Mouse (Mus musculus) gastrocnemius, adult 18-20 months (tissue): ENCODE measurements around the gene Htt. TPM values are rescaled to one million over a fixed set of nuclear protein-coding genes. Genes with fewer than 3 reads are reported as not detected.

ENCODE experiments used
- DNase-seq: peaks from one replicate; pipeline ENCODE4 v3.0.0; 2021; ENCODE audit warnings: low spot score
- total RNA-seq, 2 experiments: library from RNA; stranded (reverse); gene quantifications; 2 replicates each; pipeline ENCODE4 v1.2.3; 2021

Htt gene
- total RNA-seq, 2 experiments from 2014 or later = 6.6 to 7.0 TPM

DNA sequence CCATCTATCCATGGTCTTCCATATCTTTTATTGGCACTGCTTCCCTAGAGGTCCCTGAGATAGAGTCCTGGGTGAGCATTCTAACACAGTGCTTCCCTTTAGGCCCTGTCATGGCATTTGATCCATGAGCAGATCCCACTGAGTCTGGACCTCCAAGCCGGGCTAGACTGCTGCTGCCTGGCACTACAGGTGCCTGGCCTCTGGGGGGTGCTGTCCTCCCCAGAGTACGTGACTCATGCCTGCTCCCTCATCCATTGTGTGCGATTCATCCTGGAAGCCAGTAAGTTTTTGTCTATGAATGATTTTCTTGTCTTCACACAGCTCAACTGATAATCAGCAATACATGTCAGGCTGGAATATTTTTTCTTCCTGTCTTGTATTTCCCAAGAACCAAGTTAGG lies 123.7 kb downstream of the Htt start:
- no peak for DNase-seq

DNA sequence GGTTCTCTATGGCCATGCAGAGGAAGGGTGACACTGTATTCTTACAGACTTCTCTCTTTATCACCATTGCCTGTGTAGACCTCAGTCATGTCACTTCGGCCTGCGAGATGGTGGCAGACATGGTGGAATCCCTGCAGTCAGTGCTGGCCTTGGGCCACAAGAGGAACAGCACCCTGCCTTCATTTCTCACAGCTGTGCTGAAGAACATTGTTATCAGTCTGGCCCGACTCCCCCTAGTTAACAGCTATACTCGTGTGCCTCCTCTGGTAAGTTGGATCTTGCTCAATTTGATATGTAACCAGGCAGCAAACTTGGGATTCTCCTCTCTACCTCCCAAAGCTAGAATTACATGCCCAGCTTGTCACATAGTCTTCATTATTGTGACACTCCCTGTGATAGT lies 127.7 kb downstream of the Htt start:
- DNase-seq = no peak

DNA sequence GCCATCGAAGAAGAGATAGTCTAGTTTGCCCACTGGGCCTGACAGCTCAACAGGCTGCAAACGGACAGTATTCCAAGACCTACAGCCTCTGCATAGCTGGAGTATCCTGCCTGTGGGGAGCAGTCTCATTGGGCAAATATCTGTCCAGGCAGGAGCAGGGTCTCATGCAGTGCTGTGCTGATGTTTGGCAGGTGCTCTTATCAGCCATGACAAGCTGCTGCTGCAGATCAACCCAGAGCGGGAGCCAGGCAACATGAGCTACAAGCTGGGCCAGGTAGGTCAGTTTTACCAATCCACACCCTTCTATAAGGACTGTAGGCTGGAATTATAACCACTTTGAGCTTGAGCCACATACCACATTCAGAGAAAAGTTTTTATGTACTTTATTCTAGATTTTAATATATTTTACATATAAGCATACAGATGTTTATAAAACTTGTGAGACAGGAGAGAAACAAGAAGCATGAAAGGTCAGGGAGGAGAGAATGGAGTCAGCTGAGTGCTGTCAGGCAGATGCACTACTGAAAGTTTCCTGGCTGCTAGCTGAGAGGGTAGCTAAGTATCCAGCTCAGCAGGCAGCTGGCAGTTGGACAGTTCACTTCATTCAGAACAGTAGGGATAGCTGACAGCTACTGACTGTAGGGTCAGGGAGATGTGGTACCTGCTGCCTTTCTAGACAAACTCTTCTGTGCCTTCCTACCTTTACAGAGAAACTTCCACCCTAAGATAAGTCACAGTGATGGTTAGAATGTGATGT lies 135.3 kb downstream of the Htt start:
- DNase-seq = no peak

DNA sequence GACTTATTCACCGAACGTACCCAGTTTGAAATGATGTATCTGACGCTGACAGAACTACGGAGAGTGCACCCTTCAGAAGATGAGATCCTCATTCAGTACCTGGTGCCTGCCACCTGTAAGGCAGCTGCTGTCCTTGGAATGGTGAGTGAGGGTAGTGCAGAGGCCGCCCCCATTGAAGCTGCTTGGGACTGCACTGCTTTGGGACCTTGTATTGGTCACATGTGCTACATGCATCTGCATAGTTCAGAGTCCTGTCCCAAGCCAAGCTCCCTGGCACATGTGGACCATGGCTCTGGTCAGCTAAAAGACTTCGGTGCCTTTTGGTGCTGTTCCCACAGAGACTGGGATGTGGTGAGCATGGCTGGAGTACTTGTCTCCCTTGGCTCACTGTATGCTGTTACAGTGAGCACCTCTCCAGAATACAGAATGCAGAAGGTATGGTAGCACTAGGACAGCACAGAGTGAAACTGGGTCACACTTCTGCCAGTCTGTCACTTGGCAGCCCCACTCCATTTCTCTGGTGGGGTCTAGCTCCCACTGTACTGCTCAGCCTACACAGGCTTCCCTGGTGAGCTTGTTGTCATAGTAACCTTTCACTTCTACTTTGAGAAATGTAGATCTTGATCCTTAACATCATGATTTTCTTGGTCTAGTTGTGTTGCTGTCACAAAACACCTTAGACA lies 138.4 kb downstream of the Htt start:
- no peak for DNase-seq

DNA sequence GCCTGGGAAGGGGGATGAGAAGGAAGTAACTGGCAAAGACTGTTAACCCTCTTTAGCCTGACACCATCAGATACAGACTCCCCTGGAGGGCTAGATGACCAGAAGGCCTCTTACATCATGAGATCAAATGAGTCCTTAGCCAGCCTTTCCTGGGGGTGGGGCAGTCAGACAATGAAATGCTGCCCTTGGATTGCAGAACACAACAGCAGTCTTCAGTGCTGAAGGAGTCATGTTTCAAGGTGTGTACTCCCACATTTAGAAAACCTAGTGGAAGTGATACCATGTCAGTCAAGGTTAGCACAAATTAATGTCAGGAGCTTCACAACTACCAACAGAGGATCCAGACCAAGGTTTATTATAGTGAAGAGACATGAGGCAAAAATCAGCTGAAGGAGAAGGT lies 140.8 kb downstream of the Htt start:
- DNase-seq = no peak

DNA sequence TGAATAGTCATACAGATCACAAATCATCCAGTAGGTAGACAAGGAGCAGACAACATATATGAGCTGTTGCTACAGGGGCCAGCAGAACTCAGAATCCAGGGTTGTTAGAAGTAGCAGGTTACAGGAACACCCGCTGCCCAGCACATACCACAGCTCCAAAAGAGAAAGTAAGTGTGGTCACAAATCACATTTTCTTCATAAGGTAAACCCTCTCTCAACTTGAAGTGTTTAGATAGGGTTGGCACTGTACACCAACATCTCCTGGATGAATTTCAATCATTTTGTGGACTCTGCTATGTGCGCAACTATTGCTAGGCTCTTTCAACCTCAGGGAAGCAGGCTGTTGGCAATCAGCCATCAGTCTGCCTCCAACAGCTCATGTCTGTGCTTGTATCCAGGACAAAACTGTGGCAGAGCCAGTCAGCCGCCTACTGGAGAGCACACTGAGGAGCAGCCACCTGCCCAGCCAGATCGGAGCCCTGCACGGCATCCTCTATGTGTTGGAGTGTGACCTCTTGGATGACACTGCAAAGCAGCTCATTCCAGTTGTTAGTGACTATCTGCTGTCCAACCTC lies 141.4 kb downstream of the Htt start:
- no peak for DNase-seq

DNA sequence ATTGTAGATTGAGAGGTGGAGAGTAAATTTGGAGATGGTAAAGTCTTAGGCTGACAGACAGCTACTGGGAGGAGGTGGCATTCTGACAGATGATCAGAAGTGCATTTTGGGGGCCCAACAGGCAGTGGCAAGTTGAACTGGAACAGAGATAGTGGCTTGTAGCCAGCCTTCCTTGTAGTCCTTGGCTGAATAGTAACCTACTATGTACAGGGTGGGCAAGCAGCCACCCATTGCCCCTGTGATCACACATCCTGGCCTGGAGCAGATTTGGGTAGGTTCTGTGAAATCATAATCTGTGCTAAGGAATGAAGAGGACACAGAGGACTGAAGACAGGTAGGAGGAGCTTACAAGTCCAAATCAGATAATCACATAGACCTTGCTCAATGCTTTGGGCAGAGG lies 142.9 kb downstream of the Htt start:
- no peak for DNase-seq

DNA sequence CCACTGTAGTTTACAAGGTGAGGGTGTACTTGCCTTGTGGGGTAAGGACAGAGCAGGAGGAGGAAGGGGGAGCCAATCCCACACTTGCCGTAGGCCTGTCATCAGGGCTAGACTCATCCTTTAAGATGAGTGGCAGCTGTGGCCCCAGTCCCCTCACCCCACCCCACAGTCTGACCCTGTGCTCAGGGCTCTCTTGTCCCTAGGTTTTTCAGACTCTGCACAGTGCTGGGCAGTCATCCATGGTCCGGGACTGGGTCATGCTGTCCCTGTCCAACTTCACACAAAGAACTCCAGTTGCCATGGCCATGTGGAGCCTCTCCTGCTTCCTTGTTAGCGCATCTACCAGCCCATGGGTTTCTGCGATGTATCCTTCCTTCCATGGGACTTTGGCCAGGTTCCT lies 145.7 kb downstream of the Htt start:
- DNase-seq = no peak

DNA sequence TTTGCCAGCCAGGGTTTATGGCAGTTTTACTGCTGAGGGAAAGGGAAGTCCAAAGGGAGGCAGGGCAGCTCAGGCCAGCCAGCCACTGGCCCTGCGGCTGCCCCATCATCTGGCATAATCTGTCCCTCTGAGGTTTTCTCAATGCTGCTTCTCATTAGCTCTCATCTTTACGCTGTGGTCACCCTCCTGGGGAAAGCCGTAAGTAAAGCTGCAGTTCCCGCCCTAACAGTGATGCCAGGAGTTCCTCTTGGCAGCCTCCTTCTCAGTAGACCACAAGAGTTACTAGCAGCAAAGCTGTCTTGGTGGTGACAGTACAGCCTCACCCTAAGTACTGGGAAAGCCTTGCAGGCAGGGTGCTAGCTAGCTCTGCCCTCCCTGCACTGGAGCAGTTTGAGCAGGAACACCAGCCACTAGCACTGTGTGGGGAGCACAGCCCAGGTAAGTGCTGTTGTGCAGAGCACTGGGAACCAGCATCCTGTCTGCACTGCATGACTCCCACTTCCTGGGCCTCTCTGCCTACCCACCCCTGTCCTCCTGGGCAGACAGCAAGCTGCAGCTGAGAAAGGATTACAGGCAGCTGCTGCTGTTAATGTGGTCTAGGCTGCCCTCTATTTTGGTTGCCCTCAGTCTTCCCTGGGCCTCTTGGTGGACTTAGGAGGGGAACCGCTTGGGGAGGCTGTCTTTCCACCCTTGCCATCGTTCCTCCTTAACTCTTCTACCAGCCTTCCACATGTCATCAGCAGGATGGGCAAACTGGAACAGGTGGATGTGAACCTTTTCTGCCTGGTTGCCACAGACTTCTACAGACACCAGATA lies 146.6 kb downstream of the Htt start, which contains the start of gene Msantd1:
Gene Msantd1, plus strand, starts transcription at position 103 of the 816 bp plus-strand sequence.
- DNase-seq = no peak

DNA sequence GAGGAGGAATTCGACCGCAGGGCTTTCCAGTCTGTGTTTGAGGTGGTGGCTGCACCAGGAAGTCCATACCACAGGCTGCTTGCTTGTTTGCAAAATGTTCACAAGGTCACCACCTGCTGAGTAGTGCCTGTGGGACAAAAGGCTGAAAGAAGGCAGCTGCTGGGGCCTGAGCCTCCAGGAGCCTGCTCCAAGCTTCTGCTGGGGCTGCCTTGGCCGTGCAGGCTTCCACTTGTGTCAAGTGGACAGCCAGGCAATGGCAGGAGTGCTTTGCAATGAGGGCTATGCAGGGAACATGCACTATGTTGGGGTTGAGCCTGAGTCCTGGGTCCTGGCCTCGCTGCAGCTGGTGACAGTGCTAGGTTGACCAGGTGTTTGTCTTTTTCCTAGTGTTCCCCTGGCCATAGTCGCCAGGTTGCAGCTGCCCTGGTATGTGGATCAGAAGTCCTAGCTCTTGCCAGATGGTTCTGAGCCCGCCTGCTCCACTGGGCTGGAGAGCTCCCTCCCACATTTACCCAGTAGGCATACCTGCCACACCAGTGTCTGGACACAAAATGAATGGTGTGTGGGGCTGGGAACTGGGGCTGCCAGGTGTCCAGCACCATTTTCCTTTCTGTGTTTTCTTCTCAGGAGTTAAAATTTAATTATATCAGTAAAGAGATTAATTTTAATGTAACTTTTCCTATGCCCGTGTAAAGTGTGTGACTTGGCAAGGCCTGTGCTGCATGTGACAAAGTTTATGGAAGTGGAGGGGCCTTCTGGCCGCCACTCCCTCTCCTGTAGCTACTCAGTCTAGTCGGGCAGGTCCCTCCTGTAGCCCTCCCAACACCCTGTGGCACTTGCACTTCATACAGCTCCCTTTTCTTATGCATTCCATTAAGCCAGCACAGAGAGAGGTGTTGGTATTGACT lies 147.4 kb downstream of the Htt start:
- no peak for DNase-seq

DNA sequence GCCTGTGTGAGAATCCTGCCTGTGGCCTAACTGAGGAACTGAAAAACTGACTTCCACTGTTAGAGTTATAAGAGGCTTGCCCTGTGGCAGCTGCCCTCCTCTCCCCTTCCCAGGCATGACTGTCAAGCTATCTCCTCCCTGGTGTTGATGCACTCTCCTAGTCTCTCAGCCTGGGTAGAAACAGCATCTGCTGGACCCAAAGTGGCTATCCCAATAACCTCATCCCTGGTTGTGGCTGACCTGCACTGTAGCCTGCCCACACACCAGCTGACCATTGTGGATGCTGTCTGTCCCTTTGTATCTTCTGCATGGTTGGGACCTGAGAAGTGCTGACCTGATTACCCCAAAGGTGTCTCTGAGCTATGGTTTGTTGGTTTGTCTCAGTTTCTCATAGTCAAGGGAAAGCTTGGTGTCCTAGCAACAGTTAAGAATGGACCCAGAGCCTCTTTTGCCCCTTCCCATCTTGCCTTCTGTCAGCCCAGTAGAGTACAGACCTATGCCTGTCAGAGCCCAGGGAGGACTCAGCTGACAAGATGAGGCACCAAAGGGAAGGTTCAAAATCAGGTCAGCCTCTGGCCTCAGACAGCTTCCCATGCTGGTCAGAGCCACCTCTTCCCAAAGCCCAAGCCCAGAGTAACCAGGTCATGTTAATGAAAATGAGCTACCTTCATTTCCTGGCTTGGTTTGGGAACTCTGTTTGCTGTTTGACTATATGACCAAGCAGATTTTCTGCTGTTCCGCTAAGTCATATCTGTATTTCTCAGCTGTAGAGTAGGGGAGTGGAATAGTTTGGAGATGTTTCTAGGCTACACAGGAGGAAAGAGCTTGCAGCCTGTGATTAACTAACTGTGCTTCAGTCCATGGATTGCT lies 148.3 kb downstream of the Htt start:
- no peak for DNase-seq

DNA sequence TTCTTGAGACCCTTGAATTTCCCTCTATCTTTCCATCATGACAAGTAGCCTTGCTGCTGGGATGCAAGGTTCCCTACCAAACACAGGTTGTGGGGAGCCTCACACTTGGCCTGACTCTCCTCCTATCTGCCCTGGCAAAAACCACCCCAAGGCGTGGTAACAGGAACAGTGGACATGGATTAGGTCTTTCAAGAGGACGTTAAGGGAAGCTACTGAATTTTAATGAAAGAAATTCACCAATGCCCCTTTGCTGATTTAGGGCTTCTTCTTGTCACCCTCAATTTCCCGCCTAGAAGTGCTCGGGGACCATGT lies 148.9 kb downstream of the Htt start:
- no peak for DNase-seq

DNA sequence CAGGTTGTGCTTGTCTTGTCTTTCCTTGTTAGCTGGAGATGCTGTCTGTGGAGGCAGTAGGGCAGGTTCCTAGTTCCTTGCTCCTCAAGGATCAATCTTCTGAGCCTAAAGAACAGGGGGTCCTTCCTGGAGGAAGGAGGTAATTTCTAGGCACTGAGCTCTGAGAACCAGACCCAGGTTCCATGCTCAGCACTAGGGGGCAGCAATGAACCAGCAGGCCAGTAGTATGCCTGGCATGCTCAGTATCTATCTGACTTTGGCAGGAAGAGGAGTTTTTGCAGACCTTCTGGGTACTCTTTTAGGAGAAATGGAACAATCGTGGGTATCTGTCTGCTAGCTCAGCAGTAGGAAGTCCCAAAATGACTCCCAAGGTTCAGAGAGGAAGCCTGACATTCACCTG lies 154.3 kb downstream of the Htt start:
- peak; percentile 70 for DNase-seq

DNA sequence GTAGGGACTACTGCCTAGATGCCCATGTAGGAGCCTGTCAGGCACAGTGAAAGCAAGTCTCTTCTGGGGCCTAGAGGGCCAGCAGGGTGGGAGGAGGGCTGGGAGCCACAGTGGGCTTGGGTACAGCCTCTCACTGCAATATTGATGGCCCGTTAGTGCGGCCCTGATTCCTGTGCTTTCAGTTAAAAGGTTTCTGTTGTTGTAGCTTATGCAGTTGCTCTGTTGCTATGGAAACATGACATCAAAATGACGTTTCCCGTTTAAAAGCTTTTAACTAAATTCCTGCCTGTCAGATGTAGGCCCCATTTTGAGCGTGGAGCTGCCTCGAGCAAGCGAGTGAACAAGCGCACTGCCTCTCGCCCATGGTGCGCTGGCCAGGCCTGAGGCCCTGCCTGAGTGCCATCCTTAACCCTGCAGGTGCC lies 155.7 kb downstream of the Htt start:
- no peak for DNase-seq

DNA sequence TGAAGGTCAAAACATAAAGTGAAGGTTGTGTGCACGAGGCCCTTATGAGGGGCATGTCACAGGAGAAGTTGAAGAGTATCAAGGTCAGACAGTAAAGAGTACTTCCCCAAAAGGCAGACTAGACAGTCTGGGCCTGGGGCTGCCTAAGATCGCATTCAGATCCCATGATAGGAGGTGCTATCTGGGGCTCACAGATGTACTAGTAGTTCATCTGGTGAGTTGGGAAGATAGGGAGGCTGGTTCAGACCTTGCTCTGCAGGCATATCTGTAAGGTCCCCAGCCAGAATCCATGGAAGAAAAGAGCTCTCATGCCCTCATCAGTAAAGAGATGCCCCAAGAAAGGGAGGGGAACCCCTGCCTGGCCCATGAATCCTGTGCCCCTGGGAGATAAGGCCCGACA lies 157.2 kb downstream of the Htt start:
- DNase-seq = no peak

DNA sequence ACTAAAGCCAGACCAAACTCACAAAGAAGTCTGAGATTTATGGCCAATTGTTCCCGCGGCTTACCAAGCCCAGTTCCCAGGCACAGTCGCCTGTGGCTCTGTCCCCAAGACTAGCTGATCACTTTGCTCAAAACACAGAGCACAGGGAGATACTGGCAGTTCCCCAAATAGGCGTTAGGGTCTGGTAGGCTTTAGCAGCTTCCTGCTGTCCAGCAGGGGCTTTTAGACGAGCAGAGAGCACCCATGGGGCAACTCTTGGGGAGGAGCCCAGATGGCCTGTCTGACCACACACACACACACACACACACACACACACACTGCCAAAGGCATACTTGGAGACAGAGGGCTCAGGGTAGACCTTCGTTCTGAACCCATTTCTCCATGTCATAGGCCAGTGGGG lies 161.0 kb downstream of the Htt start:
- no peak for DNase-seq

DNA sequence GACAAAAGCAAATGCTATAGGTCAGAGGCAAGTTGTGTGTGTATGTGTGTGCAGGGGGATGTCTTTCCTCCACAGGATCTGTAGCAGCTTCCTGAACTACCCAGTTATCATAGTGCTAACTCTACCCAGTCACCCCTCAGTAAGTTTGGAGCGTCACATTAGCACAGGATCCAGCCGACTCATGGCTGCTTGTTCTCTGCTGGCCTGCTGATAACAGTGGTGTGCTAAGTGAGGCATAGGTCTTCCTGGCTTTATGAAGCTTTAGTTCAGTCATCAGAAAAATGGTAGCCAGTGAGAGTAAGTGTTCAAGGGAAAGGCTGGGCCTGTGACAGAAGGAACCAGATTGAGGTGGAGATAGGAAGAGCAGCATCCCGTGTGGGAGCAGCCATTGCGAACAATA lies 162.4 kb downstream of the Htt start:
- DNase-seq = no peak

DNA sequence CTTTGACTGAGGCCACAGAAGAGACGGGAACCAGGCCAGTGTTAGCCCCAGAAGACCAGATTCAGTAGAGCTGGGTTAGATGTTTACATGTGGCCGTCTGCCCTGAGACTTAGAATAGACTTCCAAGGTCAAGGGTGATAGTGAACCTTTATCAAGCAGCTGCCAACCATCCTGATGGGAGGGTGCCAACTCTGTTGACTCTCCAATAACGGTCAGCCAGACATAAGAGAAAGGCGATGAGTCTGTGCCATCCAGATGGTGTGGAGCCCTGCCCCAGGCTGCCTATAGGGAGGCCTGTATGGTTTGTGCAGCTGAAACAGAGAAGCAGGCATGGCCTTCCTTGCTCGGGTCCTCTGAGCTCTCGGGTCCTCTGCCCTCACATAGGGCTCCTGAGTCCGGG lies 163.0 kb downstream of the Htt start:
- DNase-seq = peak; percentile 27

DNA sequence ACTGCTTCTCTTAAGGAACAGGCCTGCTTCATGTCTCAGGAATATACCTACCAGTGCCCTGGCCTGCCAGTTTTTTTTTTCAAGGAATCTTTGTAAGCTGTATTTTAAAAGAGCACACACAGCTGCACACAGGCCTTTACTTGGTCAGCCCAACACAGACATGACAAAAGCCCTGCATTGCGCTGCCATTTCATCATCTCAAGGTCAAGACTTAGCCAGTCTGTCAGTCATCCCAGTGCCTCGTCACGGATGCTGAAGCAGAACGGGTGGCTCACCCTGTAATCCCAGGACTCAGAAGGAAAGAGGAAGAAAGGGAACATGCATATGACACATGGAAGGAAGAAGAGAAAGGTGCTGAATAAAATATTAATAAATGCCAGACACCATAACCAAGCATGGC lies 166.1 kb downstream of the Htt start:
- DNase-seq = no peak
